Mouse (Mus musculus) G1E (cell line): ENCODE measurements around the gene Nthl1.

ENCODE experiments used
- CTCF ChIP-seq: IDR thresholded peaks from 2 replicates; pipeline ENCODE4 v1.5.1; 2012; ENCODE audit warnings: low read depth, low read length, inconsistent platforms, mixed read lengths
- GATA1 ChIP-seq: IDR thresholded peaks from 2 replicates; pipeline ENCODE4 v1.6.1; 2012; ENCODE audit warnings: borderline replicate concordance, low read length, inconsistent platforms, mixed read lengths
- POLR2AphosphoS5 ChIP-seq: IDR thresholded peaks from 2 replicates; pipeline ENCODE4 v1.6.1; 2012; ENCODE audit warnings: low read depth, low read length, inconsistent platforms; ENCODE audit not compliant: insufficient replicate concordance

DNA sequence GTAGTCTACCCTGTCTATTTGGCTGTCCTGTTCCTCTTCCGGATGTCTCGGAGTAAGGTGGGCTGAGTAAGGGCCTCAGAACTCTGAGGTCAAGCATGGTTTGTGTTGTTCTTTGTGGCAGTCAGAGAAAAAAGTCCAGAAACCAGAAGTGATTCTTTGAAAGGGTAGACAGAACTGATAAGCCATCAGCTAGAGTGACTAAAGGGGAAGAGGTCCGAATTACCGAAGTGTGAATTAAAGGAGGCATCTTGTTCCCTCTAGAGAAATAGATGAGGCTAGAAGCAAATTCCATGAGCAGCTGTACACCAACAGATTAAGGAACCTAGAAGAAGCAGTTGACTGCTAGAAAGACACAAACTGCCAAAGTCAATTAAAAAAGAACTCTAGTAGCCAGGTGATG is 45.9 kb upstream of the Nthl1 start:
- TF ChIP-seq CTCF (no peak), GATA1 (no peak), POLR2AphosphoS5 (no peak)
